Mouse (Mus musculus) MEL (cell line): ENCODE measurements around the gene Mcu. TPM values are rescaled to one million over a fixed set of nuclear protein-coding genes. Genes with fewer than 3 reads are reported as not detected.

Source experiments
- DNase-seq: peaks from one replicate; pipeline ENCODE4 v3.0.0; 2011; ENCODE audit warnings: low read depth, low spot score
- H3K27ac ChIP-seq: 2 replicates; pipeline ENCODE4 v1.5.1; 2012; ENCODE audit warnings: low read depth, mild to moderate bottlenecking, control low read depth, low read length, moderate library complexity; ENCODE audit not compliant: control insufficient read depth
- H3K27me3 ChIP-seq, 2 experiments: fragments of 150-350 bp in 1 of 2; sonication (generic) in 1 of 2; 2 replicates each; pipeline ENCODE4 v1.6.1; 2012; ENCODE audit warnings: low read length in 2 of 2, mild to moderate bottlenecking in 2 of 2, improper control_type of control experiment in 1 of 2, moderate library complexity in 1 of 2; ENCODE audit not compliant: insufficient read depth in 2 of 2, control insufficient read depth in 1 of 2
- H3K36me3 ChIP-seq, 2 experiments: 2 replicates each; pipeline ENCODE4 v1.6.1; 2012 to 2014; ENCODE audit warnings: low read length in 2 of 2, improper control_type of control experiment in 1 of 2, inconsistent platforms in 1 of 2, mild to moderate bottlenecking in 1 of 2; ENCODE audit not compliant: insufficient read depth in 2 of 2, control insufficient read depth in 1 of 2
- H3K4me1 ChIP-seq, 2 experiments: fragments of 150-350 bp in 1 of 2; sonication (generic) in 1 of 2; 2 replicates each; pipeline ENCODE4 v1.6.1; 2012; ENCODE audit warnings: low read length in 2 of 2, improper control_type of control experiment in 1 of 2, mild to moderate bottlenecking in 1 of 2; ENCODE audit not compliant: insufficient read depth in 2 of 2, control insufficient read depth in 1 of 2
- H3K4me3 ChIP-seq, 2 experiments: fragments of 150-350 bp in 1 of 2; sonication (generic) in 1 of 2; 2 replicates each; pipeline ENCODE4 v1.5.1; 2012; ENCODE audit warnings: low read depth in 2 of 2, low read length in 2 of 2, mild to moderate bottlenecking in 2 of 2, moderate library complexity in 2 of 2, control low read depth in 1 of 2, improper control_type of control experiment in 1 of 2; ENCODE audit not compliant: control insufficient read depth in 1 of 2, insufficient read depth in 1 of 2
- H3K79me2 ChIP-seq: 2 replicates; pipeline ENCODE4 v1.6.1; 2012; ENCODE audit warnings: mild to moderate bottlenecking, low read length, moderate library complexity; ENCODE audit not compliant: control insufficient read depth, poor library complexity, insufficient read depth
- H3K9ac ChIP-seq: 2 replicates; pipeline ENCODE4 v1.6.1; 2012; ENCODE audit warnings: low read depth, mild to moderate bottlenecking, control low read depth, low read length, moderate library complexity; ENCODE audit not compliant: control insufficient read depth, poor library complexity, severe bottlenecking
- H3K9me3 ChIP-seq: fragments of 150-350 bp; sonication (generic); replicated peaks from 2 replicates; pipeline ENCODE4 v1.6.1; 2012; ENCODE audit warnings: mild to moderate bottlenecking, low read length, improper control_type of control experiment, moderate library complexity; ENCODE audit not compliant: insufficient read depth
- E2F4 ChIP-seq: IDR thresholded peaks from 2 replicates; pipeline ENCODE4 v1.6.1; 2011; ENCODE audit warnings: low read depth, low read length, improper control_type of control experiment, borderline replicate concordance
- EP300 ChIP-seq, 2 experiments: IDR thresholded peaks; 2 replicates each; pipeline ENCODE4 v1.6.1; 2011; ENCODE audit warnings: improper control_type of control experiment in 2 of 2, low read length in 2 of 2, low read depth in 1 of 2, mild to moderate bottlenecking in 1 of 2
- ETS1 ChIP-seq: IDR thresholded peaks from 2 replicates; pipeline ENCODE4 v1.6.1; 2012; ENCODE audit warnings: low read depth, mild to moderate bottlenecking, inconsistent platforms, low read length, improper control_type of control experiment, moderate library complexity
- HCFC1 ChIP-seq: IDR thresholded peaks from 2 replicates; pipeline ENCODE4 v1.6.1; 2012; ENCODE audit warnings: low read depth, mild to moderate bottlenecking, inconsistent platforms, low read length, improper control_type of control experiment, moderate library complexity
- KAT2A ChIP-seq: conservative IDR thresholded peaks from 2 replicates; pipeline ENCODE4 v1.6.1; 2012; ENCODE audit warnings: low read depth, low read length, improper control_type of control experiment, inconsistent platforms
- MXI1 ChIP-seq: IDR thresholded peaks from 2 replicates; pipeline ENCODE4 v1.6.1; 2011; ENCODE audit warnings: mild to moderate bottlenecking, low read depth, low read length, improper control_type of control experiment
- NELFE ChIP-seq: IDR thresholded peaks from 2 replicates; pipeline ENCODE4 v1.6.1; 2011; ENCODE audit warnings: low read depth, low read length, improper control_type of control experiment
- NRF1 ChIP-seq: IDR thresholded peaks from 2 replicates; pipeline ENCODE4 v1.6.1; 2014; ENCODE audit warnings: low read depth, mild to moderate bottlenecking, inconsistent platforms, low read length, improper control_type of control experiment, moderate library complexity; ENCODE audit not compliant: poor library complexity, insufficient read depth, severe bottlenecking
- POLR2A ChIP-seq, 2 experiments: IDR thresholded peaks; 2 replicates each; pipeline ENCODE4 v1.6.1; 2011 to 2012; ENCODE audit warnings: low read length in 2 of 2, mild to moderate bottlenecking in 2 of 2, control low read depth in 1 of 2, improper control_type of control experiment in 1 of 2, low read depth in 1 of 2, moderate library complexity in 1 of 2; ENCODE audit not compliant: control insufficient read depth in 1 of 2, insufficient read depth in 1 of 2, poor library complexity in 1 of 2
- POLR2AphosphoS5 ChIP-seq: IDR thresholded peaks from 2 replicates; pipeline ENCODE4 v1.6.1; 2012; ENCODE audit warnings: low read depth, borderline replicate concordance, mild to moderate bottlenecking, inconsistent platforms, low read length, moderate library complexity, mixed read lengths
- RAD21 ChIP-seq: IDR thresholded peaks from 2 replicates; pipeline ENCODE4 v1.6.1; 2011; ENCODE audit warnings: mild to moderate bottlenecking, low read depth, low read length, improper control_type of control experiment
- RCOR1 ChIP-seq: IDR thresholded peaks from 2 replicates; pipeline ENCODE4 v1.6.1; 2012; ENCODE audit warnings: low read depth, mild to moderate bottlenecking, inconsistent platforms, low read length, improper control_type of control experiment
- SIN3A ChIP-seq: IDR thresholded peaks from 2 replicates; pipeline ENCODE4 v1.6.1; 2012; ENCODE audit warnings: low read length, improper control_type of control experiment, inconsistent platforms
- TAL1 ChIP-seq: IDR thresholded peaks from 2 replicates; pipeline ENCODE4 v1.6.1; 2012; ENCODE audit warnings: mild to moderate bottlenecking, inconsistent platforms, low read length, moderate library complexity, mixed read lengths
- TBP ChIP-seq: IDR thresholded peaks from 2 replicates; pipeline ENCODE4 v1.8.0; 2011; ENCODE audit warnings: low read depth, low read length, improper control_type of control experiment
- TCF12 ChIP-seq: IDR thresholded peaks from 2 replicates; pipeline ENCODE4 v1.6.1; 2014; ENCODE audit warnings: low read depth, mild to moderate bottlenecking, inconsistent platforms, low read length, improper control_type of control experiment, moderate library complexity
- ZC3H11A ChIP-seq: IDR thresholded peaks from 2 replicates; pipeline ENCODE4 v1.6.1; 2012; ENCODE audit warnings: low read depth, mild to moderate bottlenecking, inconsistent platforms, low read length, improper control_type of control experiment
- ZMIZ1 ChIP-seq: IDR thresholded peaks from 2 replicates; pipeline ENCODE4 v1.6.1; 2012; ENCODE audit warnings: low read depth, mild to moderate bottlenecking, inconsistent platforms, low read length, improper control_type of control experiment, moderate library complexity
- ZNF384 ChIP-seq: IDR thresholded peaks from 2 replicates; pipeline ENCODE4 v1.6.1; 2012; ENCODE audit warnings: low read depth, mild to moderate bottlenecking, inconsistent platforms, low read length, improper control_type of control experiment
- polyA plus RNA-seq, 2 experiments: library from polyadenylated mRNA; stranded (reverse) in 1 of 2; unstranded in 1 of 2; fragments of >175 nt in 1 of 2; fragments of >200 nt in 1 of 2; gene quantifications; 2 replicates each; pipeline versions ENCODE4 v1.2.1 to v1.2.4; 2012; ENCODE audit warnings: low replicate concordance in 2 of 2, low read depth in 1 of 2; ENCODE audit not compliant: insufficient read length in 2 of 2, insufficient read depth in 1 of 2, missing spikeins in 1 of 2
- total RNA-seq: library from RNA; depleted of rRNA; stranded (reverse); fragments of 300-350 nt; gene quantifications from 2 replicates; pipeline ENCODE4 v1.2.3, GENCODE M21; 2012

The Mcu gene
- total and polyA plus RNA-seq, 3 experiments, result 7.7 to 9.4 TPM; not detected in 1

GRCm38 (mm10) chr10:59636751-59637533, 20.4 kb upstream of the Mcu start:
- H3K27me3 ChIP-seq, result no peaks in the 10 kb centered on the region
- peak overlapping the region; percentile 67 for H3K27ac ChIP-seq
- peak overlapping the region; percentile 76 to 94 for H3K4me3 ChIP-seq
- peak; percentile 83 for DNase-seq
- TF ChIP-seq HCFC1, result peak; percentile 19; the same call in 1 of the 2 replicates
- TF ChIP-seq NRF1, result peak; percentile 61
- TF ChIP-seq TCF12, result peak; percentile 27; the same call in 1 of the 2 replicates
- TF ChIP-seq POLR2A (IDR thresholded peaks at IDR 0.05; ENCODE audit: control insufficient read depth in 1 of 2, insufficient read depth in 1 of 2, low read depth in 1 of 2, low read length in 2 of 2, poor library complexity in 1 of 2), result peak; percentile 40 to 73; a peak in 2 of 4 replicates
- TF ChIP-seq E2F4, result no peak
- no peak for TF ChIP-seq TAL1
- peak; percentile 60 for TF ChIP-seq SIN3A
- no peak for TF ChIP-seq ZNF384
- peak; percentile 18 for TF ChIP-seq NELFE
- TF ChIP-seq ZMIZ1, result peak; percentile 56; the same call in 1 of the 2 replicates
- 0 out of 4 replicates have a peak, but pooled peaks of 1 of the 2 experiments have one; percentile 7 for TF ChIP-seq EP300 (IDR thresholded peaks at IDR 0.05; ENCODE audit: low read depth in 1 of 2, low read length in 2 of 2)
- peak; percentile 16; the same call in 1 of the 2 replicates for TF ChIP-seq TBP
- TF ChIP-seq MXI1, result 0 out of 2 replicates have a peak, but pooled peaks have one; percentile 54
- peak; percentile 62; the same call in 1 of the 2 replicates for TF ChIP-seq ETS1
- no peaks in the 10 kb centered on the region for H3K9me3 ChIP-seq
- H3K36me3 ChIP-seq, result peaks cover 0 to 7% of the 10 kb centered on the region in 2 experiments; a peak in 2 of 4 replicates
- peaks cover 1 to 8% of the 10 kb centered on the region in 2 experiments; a peak in 1 of 4 replicates for H3K4me1 ChIP-seq
- no peaks in the 10 kb centered on the region for H3K79me2 ChIP-seq
- peak overlapping the region; percentile 64 for H3K9ac ChIP-seq

DNA sequence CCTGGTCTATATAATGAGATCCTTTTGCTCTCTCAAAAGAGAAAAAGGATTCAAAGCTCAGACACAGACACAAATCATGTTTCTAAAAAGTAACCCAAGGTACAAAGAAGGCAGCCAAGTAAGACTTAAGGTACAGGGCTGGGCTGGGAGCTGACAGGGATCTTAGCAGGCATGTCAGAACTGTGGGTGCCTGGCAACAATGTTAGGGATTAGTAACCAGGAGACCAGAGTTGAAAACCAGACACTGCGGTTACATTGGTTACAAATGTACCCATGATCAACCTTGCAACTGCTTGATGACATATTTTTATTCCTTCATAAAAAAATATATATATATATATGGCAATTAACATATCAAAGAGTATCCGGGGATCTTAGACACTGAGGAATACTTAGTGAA, 19.6 kb upstream of the Mcu start:
- Histone ChIP-seq H3K27ac (no peak overlapping the region), H3K27me3 (no peaks in the 10 kb centered on the region), H3K4me3 (peak overlapping the region in 1 of 2 experiments; percentile 94; a peak in 2 of 4 replicates), H3K9me3 (no peaks in the 10 kb centered on the region), H3K79me2 (no peaks in the 10 kb centered on the region), H3K4me1 (peaks cover 0 to 8% of the 10 kb centered on the region in 2 experiments; a peak in 1 of 4 replicates), H3K36me3 (peaks cover 0 to 7% of the 10 kb centered on the region in 2 experiments; a peak in 2 of 4 replicates), H3K9ac (no peak overlapping the region)
- DNase-seq, result peak; percentile 29
- TF ChIP-seq MXI1 (no peak), RAD21 (no peak), NRF1 (no peak), ZC3H11A (no peak), KAT2A (no peak), POLR2AphosphoS5 (no peak), RCOR1 (no peak)
